Mouse (Mus musculus) heart, postnatal 36 days (tissue): Measurements from ENCODE around the gene Acsbg1. TPM values are rescaled to one million over a fixed set of nuclear protein-coding genes. Genes with fewer than 3 reads are reported as not detected.
"Not testable (repeated sequence)": the region's sequence is repeated elsewhere in the genome, so short reads cannot be mapped to it uniquely, and the experiment has no call there.

Experiments used
- DNase-seq, 2 experiments: peaks; one replicate each; pipeline ENCODE4 v3.0.0; 2021 to 2022
- intact Hi-C: fragments of 180-260 bp; cut with DNase I; formaldehyde crosslinking; loops from one replicate; pipeline ENCODE4 v1.15.1; 2025
- total RNA-seq, 2 experiments: library from RNA; stranded (reverse); gene quantifications; 2 replicates each; pipeline ENCODE4 v1.2.3; 2021

The Acsbg1 gene
- total RNA-seq: under 1 TPM; 0.19 to 0.72 TPM

- DNase-seq: no peak
- intact Hi-C loops: no loop called here
Observed at GRCm38 (mm10) chr9:54661605-54662377, at the start of gene Acsbg1. Gene Acsbg1 (minus strand): TSS chr9:54661870.

DNA sequence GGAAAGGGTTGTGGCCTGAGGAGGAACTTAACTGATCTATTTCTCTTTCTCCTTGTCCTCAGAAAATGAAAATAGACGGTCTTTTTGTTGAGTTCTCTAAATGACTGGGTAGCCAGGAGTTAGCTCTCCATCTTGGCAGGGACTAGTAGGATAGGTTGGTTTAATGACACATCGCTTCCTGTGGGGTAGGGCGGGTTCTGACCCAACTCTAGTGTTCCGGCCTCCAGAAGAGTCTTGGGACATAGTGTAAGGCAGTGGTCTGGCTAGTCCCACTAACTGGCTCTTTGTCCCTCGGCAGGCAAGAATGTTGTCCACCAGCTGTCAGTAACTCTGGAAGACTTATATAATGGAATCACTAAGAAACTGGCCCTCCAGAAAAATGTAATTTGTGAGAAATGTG lies 46.4 kb upstream of the Acsbg1 start:
- intact Hi-C loops: no loop called here
- DNase-seq: no peak

DNA sequence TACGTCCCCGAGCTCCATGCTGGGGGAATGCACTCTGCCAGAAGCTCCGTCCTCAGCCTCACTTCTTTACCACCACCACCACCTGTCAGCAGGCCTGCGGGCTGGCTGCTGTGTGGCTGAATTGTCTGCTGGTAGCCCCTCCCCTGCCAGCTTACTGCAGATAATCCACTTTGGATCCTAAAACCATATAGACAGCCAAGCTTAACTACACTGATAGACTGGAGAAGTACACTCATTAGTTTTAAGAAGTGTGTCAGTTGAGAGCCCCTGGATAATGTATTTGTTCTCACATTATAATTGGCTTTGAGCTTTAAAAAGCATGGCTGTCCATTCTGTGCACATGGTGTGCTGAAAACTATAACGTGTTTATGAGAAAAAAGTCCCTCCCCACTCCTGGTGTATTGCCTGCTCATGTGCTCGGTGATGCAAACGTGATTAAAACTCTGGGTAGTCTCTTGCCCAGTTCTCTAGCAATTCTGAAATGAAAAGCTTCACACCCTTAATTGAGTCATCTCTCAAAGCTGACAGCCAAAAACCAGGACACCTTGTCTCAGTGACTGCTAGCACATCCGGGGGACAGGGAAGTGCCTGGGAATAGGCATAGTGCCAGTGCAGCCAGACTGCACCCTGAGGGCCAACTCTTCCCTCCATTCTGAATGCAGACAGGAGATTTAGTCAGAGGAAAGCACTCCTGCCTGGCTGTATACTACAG lies 45.8 kb upstream of the Acsbg1 start:
- no peak for DNase-seq
- intact Hi-C loops: no loop called here

DNA sequence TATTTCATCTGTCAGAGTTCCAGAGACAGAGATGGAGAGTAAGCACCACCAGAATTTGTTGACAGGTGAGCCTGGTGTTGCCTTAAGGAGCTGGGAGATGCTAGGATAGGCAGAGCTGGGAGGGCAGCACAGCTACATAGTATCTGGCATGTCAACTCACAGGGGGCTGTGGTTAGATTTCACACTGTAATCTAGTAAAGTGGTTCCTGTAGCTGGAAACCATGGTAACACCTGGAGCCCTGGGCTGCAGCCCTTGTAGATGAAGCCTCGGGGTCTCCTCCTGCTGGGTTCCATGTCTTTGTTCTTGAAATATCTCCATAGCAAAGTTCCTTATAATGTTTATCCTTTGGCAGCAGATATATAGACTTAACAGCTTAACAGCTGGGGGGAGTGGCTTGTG lies 43.9 kb upstream of the Acsbg1 start:
- no peak for DNase-seq
- intact Hi-C loops: no loop called here

DNA sequence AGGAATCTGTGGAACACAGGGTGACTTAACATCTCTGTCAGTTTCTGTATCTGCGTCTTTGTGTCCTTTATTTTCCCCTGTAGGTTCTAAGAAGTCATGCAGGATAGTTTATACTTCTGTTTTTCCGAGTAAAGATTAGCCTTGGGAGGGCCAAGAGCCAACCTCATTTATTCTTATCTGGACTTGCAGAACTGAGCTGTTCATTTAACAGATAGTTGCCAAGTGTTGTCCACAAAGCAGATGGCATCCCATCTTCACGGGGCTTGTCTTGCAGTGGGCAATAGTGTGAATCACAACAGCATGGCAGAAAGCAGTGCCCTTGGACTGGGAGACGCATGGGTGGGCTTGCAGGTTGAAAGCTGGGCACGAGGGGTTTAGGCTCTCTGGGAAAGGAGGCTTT lies 42.7 kb upstream of the Acsbg1 start:
- intact Hi-C loops: no loop called here

DNA sequence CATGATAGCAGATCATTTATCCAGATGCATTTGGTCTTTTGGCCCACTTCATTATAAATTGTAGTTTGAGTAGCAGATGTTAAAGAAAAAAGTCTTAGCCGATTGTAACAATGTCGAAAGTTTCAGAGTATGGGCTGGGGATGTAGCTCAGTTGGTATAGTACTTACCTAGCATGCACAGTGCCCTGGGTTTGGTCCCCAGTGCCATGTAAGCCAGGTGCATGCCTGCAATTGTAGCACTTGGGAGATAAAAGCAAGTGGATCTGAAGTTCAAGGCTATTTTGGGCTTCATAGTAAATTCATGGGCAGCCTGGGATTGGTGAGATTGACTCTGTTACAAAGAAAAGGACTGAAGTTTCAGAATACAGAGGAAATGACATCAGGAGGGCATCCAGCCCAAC lies 40.9 kb upstream of the Acsbg1 start:
- DNase-seq: no peak
- intact Hi-C loops: no loop called here

More for the DNA sequence above, 42.7 kb upstream of the Acsbg1 start:
- DNase-seq: no peak

- DNase-seq: no peak
- intact Hi-C loops: loop anchor here (2.0 kb wide), 1 partner anchor 32 kb away; no protein-coding TSS in a partner anchor
Observed at GRCm38 (mm10) chr9:54700746-54701145, 39.1 kb upstream of the Acsbg1 start.

GRCm38 (mm10) chr9:54700174-54700475 lies 38.5 kb upstream of the Acsbg1 start:
- intact Hi-C loops: loop anchor here (2.0 kb wide), 1 partner anchor 33 kb away; no protein-coding TSS in a partner anchor
- peak; percentile 40 to 66 for DNase-seq

- DNase-seq: peak; percentile 88
- intact Hi-C loops: loop anchor here (2.0 kb wide), 1 partner anchor 33 kb away; no protein-coding TSS in a partner anchor
Observed at GRCm38 (mm10) chr9:54699345-54700173, 37.9 kb upstream of the Acsbg1 start.

DNA sequence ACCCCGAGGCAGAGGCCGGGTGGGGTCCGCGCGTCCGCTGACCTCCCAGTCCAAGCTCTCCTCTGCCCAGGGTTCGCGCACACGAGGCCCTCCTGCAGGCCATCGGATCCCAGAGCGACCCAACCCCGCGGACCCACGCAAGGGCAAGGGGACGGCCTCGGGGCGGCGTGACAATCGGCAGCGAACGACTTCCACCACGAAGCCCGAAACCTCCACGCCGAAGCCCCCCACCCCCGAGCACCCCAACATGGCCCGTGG lies 37.3 kb upstream of the Acsbg1 start:
- intact Hi-C loops: no loop called here
- DNase-seq: no peak

GRCm38 (mm10) chr9:54698318-54699086 lies 36.8 kb upstream of the Acsbg1 start, which contains the start of gene Dnaja4:
Gene Dnaja4 (plus strand): TSS chr9:54698873.
- DNase-seq: no peak
- intact Hi-C loops: no loop called here

GRCm38 (mm10) chr9:54691241-54691805 lies 29.7 kb upstream of the Acsbg1 start:
- intact Hi-C loops: not testable (repeated sequence)

GRCm38 (mm10) chr9:54690697-54691096 lies 29.0 kb upstream of the Acsbg1 start:
- DNase-seq, intact Hi-C loops: not testable (repeated sequence)

More at GRCm38 (mm10) chr9:54691241-54691805, 29.7 kb upstream of the Acsbg1 start:
- DNase-seq: peak in 1 of 2 experiments; percentile 19

DNA sequence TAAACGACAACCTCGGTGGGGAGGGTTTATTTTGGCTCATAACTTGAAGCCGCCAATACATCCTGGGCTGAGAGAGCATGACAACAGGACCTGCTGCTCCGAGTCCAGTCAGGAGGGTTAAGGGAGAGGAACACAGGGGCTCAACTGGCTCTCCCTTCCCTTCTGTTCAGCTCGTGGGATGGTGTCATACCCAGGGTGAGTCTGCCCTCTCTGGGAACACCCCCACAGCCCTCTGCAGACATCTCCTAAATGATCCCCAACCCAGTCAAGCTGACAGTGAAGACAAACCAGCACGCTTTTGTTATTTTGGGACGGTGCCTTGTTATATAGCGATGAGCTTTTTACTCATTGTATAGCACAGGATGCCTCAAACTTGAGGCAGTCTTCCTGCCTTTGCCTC lies 27.8 kb upstream of the Acsbg1 start:
- no peak for DNase-seq
- intact Hi-C loops: no loop called here

GRCm38 (mm10) chr9:54687246-54688236 lies 25.9 kb upstream of the Acsbg1 start:
- intact Hi-C loops: no loop called here
- DNase-seq: no peak

DNA sequence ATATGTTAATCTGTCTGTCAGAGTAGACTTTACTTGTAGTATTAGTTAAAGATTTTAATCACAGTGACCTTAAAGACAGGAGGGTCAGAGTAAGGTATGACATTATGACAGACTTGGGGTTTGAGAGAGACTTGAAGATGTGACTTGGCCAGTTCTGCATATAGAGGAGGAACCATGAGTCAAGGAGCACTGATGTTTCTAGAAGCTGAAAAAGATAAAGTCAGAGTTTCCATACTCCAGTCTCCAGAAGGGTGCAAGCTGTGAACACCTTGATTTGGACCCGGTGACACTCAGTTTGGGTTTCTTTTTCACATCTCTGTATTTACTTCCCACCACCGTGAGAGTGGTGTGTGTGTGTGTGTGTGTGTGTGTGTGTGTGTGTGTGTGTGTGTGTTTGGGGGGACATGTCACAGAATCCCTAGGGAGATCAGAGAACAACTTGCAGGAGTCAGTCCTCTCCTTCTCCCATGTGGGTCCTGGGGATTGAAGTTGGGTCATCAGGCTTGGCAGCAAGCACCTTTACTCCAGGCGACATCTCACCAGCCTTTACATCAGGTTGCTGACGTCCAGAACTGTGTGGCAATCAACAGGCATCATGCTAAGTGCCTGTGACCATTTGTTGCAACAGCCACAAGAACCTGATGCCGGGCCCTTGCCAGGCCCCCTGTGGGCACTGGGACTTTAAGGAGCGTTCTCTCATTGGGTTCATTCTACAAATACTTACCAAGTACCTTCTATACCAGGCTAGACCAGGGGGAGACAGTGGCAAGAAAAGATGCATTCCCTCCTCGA lies 22.3 kb upstream of the Acsbg1 start:
- no peak for DNase-seq
- intact Hi-C loops: no loop called here

DNA sequence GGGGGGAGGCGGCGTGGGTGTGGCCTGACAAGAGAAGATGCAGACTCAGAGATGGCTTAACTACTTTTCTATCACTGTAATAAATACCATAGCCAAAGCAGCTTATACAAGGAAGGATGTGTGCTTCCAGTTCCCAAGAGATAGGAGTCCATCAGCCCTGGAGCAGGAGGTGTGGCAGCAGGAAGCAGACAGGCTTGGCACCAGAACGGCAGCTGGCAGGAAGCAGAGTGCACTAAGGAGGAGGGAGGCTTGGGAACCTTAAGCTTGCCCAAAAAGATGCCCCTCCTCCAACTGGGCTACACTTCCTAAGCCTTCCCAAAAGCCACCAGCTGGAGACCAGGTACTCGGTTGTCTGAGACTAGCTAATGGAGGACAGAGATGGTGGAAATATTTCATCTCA lies 21.2 kb upstream of the Acsbg1 start:
- intact Hi-C loops: no loop called here
- DNase-seq: no peak

- intact Hi-C loops: loop anchor here (1.0 to 5.0 kb wide), 3 partner anchors 62 to 239 kb away; partner anchors contain the start of gene Cib2
- peak; percentile 68 to 75 for DNase-seq
Observed at GRCm38 (mm10) chr9:54676531-54676986, 14.9 kb upstream of the Acsbg1 start.
